Mouse (Mus musculus) large intestine, adult 2 months (tissue): ENCODE results near the gene 4930519G04Rik. TPM values are rescaled to one million over a fixed set of nuclear protein-coding genes. Genes with fewer than 3 reads are reported as not detected.
"Not testable (repeated sequence)": the region's sequence is repeated elsewhere in the genome, so short reads cannot be mapped to it uniquely, and the experiment has no call there.

Source experiments
- DNase-seq: peaks from one replicate; pipeline ENCODE4 v3.0.0-alpha.2; 2012; ENCODE audit warnings: low read depth, low spot score
- whole genome bisulfite sequencing: fragments of 180-500 bp; shearing (Covaris S2); methylation state at CpG from one replicate; pipeline ENCODE4 v1.1.7; 2018; 5-methylcytosine and 5-hydroxymethylcytosine counted together
- polyA plus RNA-seq: library from polyadenylated mRNA; depleted of rRNA; stranded (reverse); fragments of >200 nt; gene quantifications from 2 replicates; pipeline ENCODE4 v1.2.3, GENCODE M21; 2012

Gene 4930519G04Rik
- polyA plus RNA-seq, 1 experiment = not detected

GRCm38 (mm10) chr5:114897374-114897793 is 43.9 kb downstream of the 4930519G04Rik start:
- DNase-seq = peak; percentile 64
- 2% methylated on average over 7 of the region's 7 CpGs for WGBS

GRCm38 (mm10) chr5:114898857-114899256 is 45.4 kb downstream of the 4930519G04Rik start:
- 63% methylated on average over 7 of the region's 7 CpGs for whole genome bisulfite sequencing

GRCm38 (mm10) chr5:114902413-114902812 is 48.9 kb downstream of the 4930519G04Rik start:
- no peak for DNase-seq
- WGBS = 58% methylated on average over 1 of the region's 1 CpGs

More at GRCm38 (mm10) chr5:114898857-114899256, 45.4 kb downstream of the 4930519G04Rik start:
- DNase-seq = no peak

GRCm38 (mm10) chr5:114908598-114909305 is 55.3 kb downstream of the 4930519G04Rik start:
- DNase-seq = no peak
- WGBS = 64% methylated on average over 13 of the region's 13 CpGs

- no peak for DNase-seq
- 60% methylated on average over 4 of the region's 4 CpGs for WGBS
Measured at GRCm38 (mm10) chr5:114913686-114914085, 60.2 kb downstream of the 4930519G04Rik start.

- whole genome bisulfite sequencing = 79% methylated on average over 8 of the region's 8 CpGs
- no peak for DNase-seq
Measured at GRCm38 (mm10) chr5:114914855-114915254, 61.4 kb downstream of the 4930519G04Rik start.

- DNase-seq = no peak
- WGBS = 77% methylated on average over 5 of the region's 5 CpGs
Measured at GRCm38 (mm10) chr5:114915854-114916253, 62.4 kb downstream of the 4930519G04Rik start.

GRCm38 (mm10) chr5:114916777-114917176 is 63.3 kb downstream of the 4930519G04Rik start:
- WGBS = 66% methylated on average over 4 of the region's 4 CpGs
- DNase-seq = no peak

GRCm38 (mm10) chr5:114917357-114917756 is 63.9 kb downstream of the 4930519G04Rik start:
- WGBS = 92% methylated on average over 5 of the region's 5 CpGs
- not testable (repeated sequence) for DNase-seq

GRCm38 (mm10) chr5:114921551-114922365 is 68.3 kb downstream of the 4930519G04Rik start:
- WGBS = 35% methylated on average over 19 of the region's 19 CpGs
- peak; percentile 73 for DNase-seq

GRCm38 (mm10) chr5:114922366-114922731 is 68.9 kb downstream of the 4930519G04Rik start:
- DNase-seq = no peak
- whole genome bisulfite sequencing = 33% methylated on average over 10 of the region's 10 CpGs

- WGBS = 1% methylated on average over 15 of the region's 15 CpGs
- DNase-seq = peak; percentile 66
Measured at GRCm38 (mm10) chr5:114922998-114923473, 69.6 kb downstream of the 4930519G04Rik start, which contains the start of gene Oasl1. Gene Oasl1, plus strand, starts transcription at chr5:114923240.

- WGBS = 77% methylated on average over 1 of the region's 1 CpGs
- no peak for DNase-seq
Measured at GRCm38 (mm10) chr5:114926153-114926684, 72.8 kb downstream of the 4930519G04Rik start.

GRCm38 (mm10) chr5:114926753-114927152 is 73.3 kb downstream of the 4930519G04Rik start:
- whole genome bisulfite sequencing = 64% methylated on average over 9 of the region's 9 CpGs
- no peak for DNase-seq

- 50% methylated on average over 5 of the region's 5 CpGs for WGBS
- DNase-seq = no peak
Measured at GRCm38 (mm10) chr5:114931626-114932025, 78.2 kb downstream of the 4930519G04Rik start.

- DNase-seq = no peak
- WGBS = 70% methylated on average over 8 of the region's 8 CpGs
Measured at GRCm38 (mm10) chr5:114933206-114933605, 79.7 kb downstream of the 4930519G04Rik start.
